Mouse (Mus musculus) liver, adult 2 months (tissue): ENCODE measurements around the gene Gm49776.

ENCODE experiments used
- CTCF ChIP-seq: fragments of 200-500 bp; IDR thresholded peaks from 2 replicates; pipeline ENCODE4 v1.5.1; 2011; ENCODE audit warnings: low read depth, low read length, control low read depth
- POLR2A ChIP-seq: fragments of 200-500 bp; IDR thresholded peaks from 2 replicates; pipeline ENCODE4 v1.6.1; 2011; ENCODE audit warnings: low read length, control low read depth; ENCODE audit not compliant: insufficient read depth; ENCODE audit errors: extremely low read depth

DNA sequence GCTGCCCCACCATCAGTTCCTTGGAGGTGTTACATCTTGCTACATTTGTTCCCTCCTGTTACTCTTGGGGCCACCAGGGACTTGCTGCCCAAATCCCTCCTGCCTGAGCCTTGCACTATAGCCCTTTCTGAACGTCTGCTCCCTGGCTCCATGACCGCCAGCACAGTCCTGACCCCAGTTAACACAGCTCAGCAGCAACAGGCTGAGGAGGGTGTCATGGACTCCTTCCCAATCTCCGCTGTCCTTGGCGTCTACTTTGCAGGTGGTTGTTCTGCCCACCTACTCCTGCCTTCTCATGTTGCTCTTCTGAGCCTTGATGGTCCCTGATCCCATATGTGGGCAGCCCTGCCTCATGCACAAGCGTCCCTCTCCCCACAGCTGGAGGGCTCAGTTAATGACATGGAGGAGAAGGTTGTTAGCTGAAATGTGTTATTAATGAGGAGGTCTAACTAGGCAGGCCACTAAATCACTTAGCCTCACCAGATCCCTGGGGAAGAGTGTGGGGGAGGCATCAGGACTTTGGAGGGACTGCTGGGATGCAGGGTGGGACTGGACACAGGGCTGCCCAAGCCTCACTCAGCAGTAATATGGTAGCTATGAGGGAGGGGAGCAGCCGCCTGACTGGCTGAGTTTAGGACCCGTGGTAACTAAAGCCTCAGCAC, 54.6 kb downstream of the Gm49776 start:
- no peak for TF ChIP-seq CTCF
- no peak for TF ChIP-seq POLR2A
